Mouse (Mus musculus): ENCODE measurements around the gene Hspb6.

Hspb6 gene

GRCm38 (mm10) chr7:30587842-30588667 lies 36.1 kb downstream of the Hspb6 start:
- DNase-seq (ENCODE audit: low spot score): no peak

GRCm38 (mm10) chr7:30588676-30589434 lies 36.9 kb downstream of the Hspb6 start, which contains the start of gene Kmt2b:
TSS of gene Kmt2b (minus strand) at chr7:30588726.
- peak; percentile 86 for DNase-seq (ENCODE audit: low spot score)

GRCm38 (mm10) chr7:30589435-30590301 lies 37.7 kb downstream of the Hspb6 start:
- DNase-seq (ENCODE audit: low spot score): peak; percentile 86

- DNase-seq (ENCODE audit: low spot score): no peak
These were observed 39.1 kb downstream of the Hspb6 start for GRCm38 (mm10) chr7:30590927-30591604.

- DNase-seq (ENCODE audit: low spot score): no peak
These were observed 39.6 kb downstream of the Hspb6 start for GRCm38 (mm10) chr7:30591605-30591951.

- no peak for DNase-seq (ENCODE audit: low spot score)
These were observed 40.9 kb downstream of the Hspb6 start for GRCm38 (mm10) chr7:30592772-30593423.

- no peak for DNase-seq (ENCODE audit: low spot score)
These were observed 41.9 kb downstream of the Hspb6 start for GRCm38 (mm10) chr7:30593579-30594509.

GRCm38 (mm10) chr7:30594510-30595024 lies 42.6 kb downstream of the Hspb6 start:
- no peak for DNase-seq (ENCODE audit: low spot score)

GRCm38 (mm10) chr7:30596093-30596492 lies 44.1 kb downstream of the Hspb6 start:
- no peak for DNase-seq (ENCODE audit: low spot score)

GRCm38 (mm10) chr7:30596811-30597210 lies 44.8 kb downstream of the Hspb6 start:
- DNase-seq (ENCODE audit: low spot score): no peak

GRCm38 (mm10) chr7:30598786-30599185 lies 46.8 kb downstream of the Hspb6 start, which contains the start of gene Zbtb32:
TSS of gene Zbtb32 (minus strand) at chr7:30598909.
- DNase-seq (ENCODE audit: low spot score): no peak

- DNase-seq (ENCODE audit: low spot score): peak; percentile 81
These were observed 48.0 kb downstream of the Hspb6 start for GRCm38 (mm10) chr7:30599933-30600353.

GRCm38 (mm10) chr7:30600651-30601050 lies 48.7 kb downstream of the Hspb6 start:
- DNase-seq (ENCODE audit: low spot score): peak; percentile 72

- peak; percentile 56 for DNase-seq (ENCODE audit: low spot score)
These were observed 50.6 kb downstream of the Hspb6 start for GRCm38 (mm10) chr7:30602583-30602982.

- DNase-seq (ENCODE audit: low spot score): no peak
These were observed 52.4 kb downstream of the Hspb6 start for GRCm38 (mm10) chr7:30604424-30604823.

GRCm38 (mm10) chr7:30604944-30605343 lies 53.0 kb downstream of the Hspb6 start:
- DNase-seq (ENCODE audit: low spot score): no peak

All from urinary bladder, postnatal 25 days (tissue).